Mouse (Mus musculus) MEL (cell line): ENCODE measurements at regions not wholly inside any gene's neighbourhood (a gene's known extent, or its start where the extent isn't known, plus 50 kb on each side); places are given as distances from the start of the nearest gene placed in this dataset.

Experiments
- DNase-seq: peaks from one replicate; pipeline ENCODE4 v3.0.0; 2011; ENCODE audit warnings: low read depth, low spot score
- H3K27ac ChIP-seq: 2 replicates; pipeline ENCODE4 v1.5.1; 2012; ENCODE audit warnings: low read depth, mild to moderate bottlenecking, control low read depth, low read length, moderate library complexity; ENCODE audit not compliant: control insufficient read depth
- H3K27me3 ChIP-seq, 2 experiments: fragments of 150-350 bp in 1 of 2; sonication (generic) in 1 of 2; 2 replicates each; pipeline ENCODE4 v1.6.1; 2012; ENCODE audit warnings: low read length in 2 of 2, mild to moderate bottlenecking in 2 of 2, improper control_type of control experiment in 1 of 2, moderate library complexity in 1 of 2; ENCODE audit not compliant: insufficient read depth in 2 of 2, control insufficient read depth in 1 of 2
- H3K36me3 ChIP-seq, 2 experiments: 2 replicates each; pipeline ENCODE4 v1.6.1; 2012 to 2014; ENCODE audit warnings: low read length in 2 of 2, improper control_type of control experiment in 1 of 2, inconsistent platforms in 1 of 2, mild to moderate bottlenecking in 1 of 2; ENCODE audit not compliant: insufficient read depth in 2 of 2, control insufficient read depth in 1 of 2
- H3K4me1 ChIP-seq, 2 experiments: fragments of 150-350 bp in 1 of 2; sonication (generic) in 1 of 2; 2 replicates each; pipeline ENCODE4 v1.6.1; 2012; ENCODE audit warnings: low read length in 2 of 2, improper control_type of control experiment in 1 of 2, mild to moderate bottlenecking in 1 of 2; ENCODE audit not compliant: insufficient read depth in 2 of 2, control insufficient read depth in 1 of 2
- H3K4me3 ChIP-seq, 2 experiments: fragments of 150-350 bp in 1 of 2; sonication (generic) in 1 of 2; 2 replicates each; pipeline ENCODE4 v1.5.1; 2012; ENCODE audit warnings: low read depth in 2 of 2, low read length in 2 of 2, mild to moderate bottlenecking in 2 of 2, moderate library complexity in 2 of 2, control low read depth in 1 of 2, improper control_type of control experiment in 1 of 2; ENCODE audit not compliant: control insufficient read depth in 1 of 2, insufficient read depth in 1 of 2
- H3K79me2 ChIP-seq: 2 replicates; pipeline ENCODE4 v1.6.1; 2012; ENCODE audit warnings: mild to moderate bottlenecking, low read length, moderate library complexity; ENCODE audit not compliant: control insufficient read depth, poor library complexity, insufficient read depth
- H3K9ac ChIP-seq: 2 replicates; pipeline ENCODE4 v1.6.1; 2012; ENCODE audit warnings: low read depth, mild to moderate bottlenecking, control low read depth, low read length, moderate library complexity; ENCODE audit not compliant: control insufficient read depth, poor library complexity, severe bottlenecking
- H3K9me3 ChIP-seq: fragments of 150-350 bp; sonication (generic); replicated peaks from 2 replicates; pipeline ENCODE4 v1.6.1; 2012; ENCODE audit warnings: mild to moderate bottlenecking, low read length, improper control_type of control experiment, moderate library complexity; ENCODE audit not compliant: insufficient read depth
- BHLHE40 ChIP-seq: IDR thresholded peaks from 2 replicates; pipeline ENCODE4 v1.6.1; 2012; ENCODE audit warnings: low read depth, mild to moderate bottlenecking, inconsistent platforms, low read length, improper control_type of control experiment, borderline replicate concordance
- CHD1 ChIP-seq: IDR thresholded peaks from 2 replicates; pipeline ENCODE4 v1.6.1; 2012; ENCODE audit warnings: low read depth, mild to moderate bottlenecking, inconsistent platforms, low read length, improper control_type of control experiment
- E2F4 ChIP-seq: IDR thresholded peaks from 2 replicates; pipeline ENCODE4 v1.6.1; 2011; ENCODE audit warnings: low read depth, low read length, improper control_type of control experiment, borderline replicate concordance
- ELF1 ChIP-seq: IDR thresholded peaks from 2 replicates; pipeline ENCODE4 v1.6.1; 2014; ENCODE audit warnings: low read depth, mild to moderate bottlenecking, inconsistent platforms, low read length, improper control_type of control experiment, moderate library complexity
- ETS1 ChIP-seq: IDR thresholded peaks from 2 replicates; pipeline ENCODE4 v1.6.1; 2012; ENCODE audit warnings: low read depth, mild to moderate bottlenecking, inconsistent platforms, low read length, improper control_type of control experiment, moderate library complexity
- GATA1 ChIP-seq: IDR thresholded peaks from 2 replicates; pipeline ENCODE4 v1.6.1; 2011; ENCODE audit warnings: low read depth, low read length, improper control_type of control experiment
- HCFC1 ChIP-seq: IDR thresholded peaks from 2 replicates; pipeline ENCODE4 v1.6.1; 2012; ENCODE audit warnings: low read depth, mild to moderate bottlenecking, inconsistent platforms, low read length, improper control_type of control experiment, moderate library complexity
- JUND ChIP-seq: IDR thresholded peaks from 2 replicates; pipeline ENCODE4 v1.6.1; 2011; ENCODE audit warnings: low read depth, mild to moderate bottlenecking, improper control_type of control experiment, low read length
- KAT2A ChIP-seq: conservative IDR thresholded peaks from 2 replicates; pipeline ENCODE4 v1.6.1; 2012; ENCODE audit warnings: low read depth, low read length, improper control_type of control experiment, inconsistent platforms
- MAX ChIP-seq: IDR thresholded peaks from 2 replicates; pipeline ENCODE4 v1.6.1; 2011; ENCODE audit warnings: low read length, improper control_type of control experiment
- POLR2A ChIP-seq, 2 experiments: IDR thresholded peaks; 2 replicates each; pipeline ENCODE4 v1.6.1; 2011 to 2012; ENCODE audit warnings: low read length in 2 of 2, mild to moderate bottlenecking in 2 of 2, control low read depth in 1 of 2, improper control_type of control experiment in 1 of 2, low read depth in 1 of 2, moderate library complexity in 1 of 2; ENCODE audit not compliant: control insufficient read depth in 1 of 2, insufficient read depth in 1 of 2, poor library complexity in 1 of 2
- RCOR1 ChIP-seq: IDR thresholded peaks from 2 replicates; pipeline ENCODE4 v1.6.1; 2012; ENCODE audit warnings: low read depth, mild to moderate bottlenecking, inconsistent platforms, low read length, improper control_type of control experiment
- SIN3A ChIP-seq: IDR thresholded peaks from 2 replicates; pipeline ENCODE4 v1.6.1; 2012; ENCODE audit warnings: low read length, improper control_type of control experiment, inconsistent platforms
- SMC3 ChIP-seq: IDR thresholded peaks from 2 replicates; pipeline ENCODE4 v1.6.1; 2011; ENCODE audit warnings: low read depth, low read length, improper control_type of control experiment
- TAL1 ChIP-seq: IDR thresholded peaks from 2 replicates; pipeline ENCODE4 v1.6.1; 2012; ENCODE audit warnings: mild to moderate bottlenecking, inconsistent platforms, low read length, moderate library complexity, mixed read lengths
- USF1 ChIP-seq: IDR thresholded peaks from 2 replicates; pipeline ENCODE4 v1.6.1; 2014; ENCODE audit warnings: low read depth, mild to moderate bottlenecking, inconsistent platforms, low read length, improper control_type of control experiment, moderate library complexity
- ZKSCAN1 ChIP-seq: IDR thresholded peaks from 2 replicates; pipeline ENCODE4 v1.6.1; 2012; ENCODE audit warnings: low read depth, mild to moderate bottlenecking, inconsistent platforms, low read length, improper control_type of control experiment, moderate library complexity
- ZMIZ1 ChIP-seq: IDR thresholded peaks from 2 replicates; pipeline ENCODE4 v1.6.1; 2012; ENCODE audit warnings: low read depth, mild to moderate bottlenecking, inconsistent platforms, low read length, improper control_type of control experiment, moderate library complexity

DNA sequence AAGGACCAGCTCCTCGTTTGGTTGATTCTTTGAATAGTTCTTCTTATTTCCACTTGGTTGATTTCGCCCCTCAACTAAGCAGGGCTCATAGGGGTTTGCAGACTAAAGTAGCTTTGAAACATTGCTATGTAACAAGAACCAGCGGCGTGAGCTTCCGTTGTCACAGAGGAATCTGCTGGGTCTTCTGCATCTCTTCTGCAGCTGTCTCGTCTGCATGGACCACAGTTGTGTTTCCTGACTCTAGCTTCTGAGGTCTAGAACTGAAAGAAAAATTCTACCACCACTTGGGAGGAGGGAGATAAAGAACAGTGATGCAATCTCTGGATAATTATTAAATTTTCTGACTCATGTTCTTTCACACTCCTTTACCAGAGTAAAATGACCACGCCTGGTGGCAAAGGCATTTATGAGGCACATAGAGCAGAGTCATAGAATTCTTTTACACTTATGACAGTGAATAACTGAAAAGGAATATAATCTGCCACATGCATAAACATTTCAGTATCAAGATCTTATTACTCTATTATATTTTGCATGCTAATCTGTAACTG is 1340.9 kb downstream of the Slc22a22 start:
- DNase-seq: no peak
- TF ChIP-seq SIN3A: no peak
- no peak for TF ChIP-seq MAX
- TF ChIP-seq POLR2A (IDR thresholded peaks at IDR 0.05; ENCODE audit: control insufficient read depth in 1 of 2, insufficient read depth in 1 of 2, low read depth in 1 of 2, low read length in 2 of 2, poor library complexity in 1 of 2): no peak
- no peak for TF ChIP-seq E2F4
- no peak for TF ChIP-seq SMC3
- TF ChIP-seq TAL1: no peak
- no peak for TF ChIP-seq BHLHE40
- TF ChIP-seq USF1: no peak
- TF ChIP-seq ZMIZ1: no peak
- no peak for TF ChIP-seq CHD1
- no peak for TF ChIP-seq RCOR1
- TF ChIP-seq, all 39 proteins: peak for 0
- Histone ChIP-seq H3K4me3 (no peak overlapping the region), H3K36me3 (no peaks in the 10 kb centered on the region), H3K27ac (no peak overlapping the region), H3K9ac (no peak overlapping the region), H3K79me2 (no peaks in the 10 kb centered on the region), H3K4me1 (no peaks in the 10 kb centered on the region), H3K9me3 (no peaks in the 10 kb centered on the region), H3K27me3 (no peaks in the 10 kb centered on the region)

DNA sequence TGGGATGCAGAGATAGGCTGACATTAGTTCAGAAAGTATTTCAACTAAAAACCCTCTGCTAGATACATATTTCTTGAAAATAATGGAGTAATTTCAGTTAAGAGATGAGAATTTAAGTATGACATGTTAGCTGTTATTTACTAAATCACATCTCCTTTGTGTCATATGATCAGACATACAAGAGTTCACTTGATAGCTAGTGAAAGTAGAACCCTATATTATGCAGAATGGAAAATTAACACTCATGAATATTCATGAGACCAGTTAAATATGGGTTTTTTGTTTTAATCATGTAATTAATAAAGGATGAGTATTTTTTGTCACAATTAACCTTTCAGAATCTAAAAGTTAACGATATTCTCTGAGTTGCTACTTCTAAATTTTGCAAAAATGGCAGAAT is 1349.4 kb downstream of the Slc22a22 start:
- H3K27me3 ChIP-seq: no peaks in the 10 kb centered on the region
- no peaks in the 10 kb centered on the region for H3K36me3 ChIP-seq
- H3K9ac ChIP-seq: no peak overlapping the region
- no peak for DNase-seq
- H3K9me3 ChIP-seq: no peaks in the 10 kb centered on the region
- H3K4me3 ChIP-seq: no peak overlapping the region
- H3K4me1 ChIP-seq: no peaks in the 10 kb centered on the region
- TF ChIP-seq POLR2A (IDR thresholded peaks at IDR 0.05; ENCODE audit: control insufficient read depth in 1 of 2, insufficient read depth in 1 of 2, low read depth in 1 of 2, low read length in 2 of 2, poor library complexity in 1 of 2) (no peak), JUND (no peak), E2F4 (no peak), KAT2A (no peak), ETS1 (no peak)
- TF ChIP-seq, all 39 proteins: peak for 0
- Histone ChIP-seq H3K27ac (no peak overlapping the region), H3K79me2 (no peaks in the 10 kb centered on the region)

DNA sequence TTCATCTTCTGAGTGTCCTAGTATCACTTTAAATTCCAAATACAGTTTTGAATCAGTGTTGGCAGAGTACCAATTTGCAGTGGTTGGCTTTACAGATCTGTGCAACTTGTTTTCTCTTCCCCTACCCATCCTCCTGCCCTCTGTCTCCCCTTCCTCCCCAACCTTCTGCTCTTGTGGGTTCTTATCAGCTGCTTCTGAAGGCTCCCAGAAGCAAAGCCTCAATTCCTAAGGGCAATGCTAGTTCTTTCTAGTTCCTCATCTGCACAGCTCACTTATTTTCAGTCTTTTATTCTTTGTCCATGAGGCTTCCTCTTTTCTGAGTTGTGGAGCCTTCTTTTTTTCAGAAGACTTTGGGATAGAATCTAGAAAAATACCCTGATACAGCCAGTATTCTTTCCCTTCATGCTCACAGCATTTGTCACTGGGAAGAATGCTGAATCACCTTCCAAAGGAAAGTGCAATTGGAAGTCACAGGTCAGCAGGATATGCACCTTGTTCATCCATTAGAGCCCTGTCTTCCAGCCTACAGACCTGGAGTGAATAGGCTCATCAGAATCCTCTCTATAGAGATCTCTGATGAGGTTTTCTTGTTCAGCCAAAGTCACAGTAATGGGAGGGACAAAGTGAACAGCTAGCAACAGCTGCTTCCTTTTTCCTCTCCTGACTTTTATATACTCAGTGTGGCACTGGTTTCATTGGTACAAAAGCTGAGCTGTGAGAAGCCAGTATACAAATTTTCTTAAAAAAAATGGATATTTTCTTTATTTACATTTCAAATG is 1357.9 kb downstream of the Slc22a22 start:
- H3K36me3 ChIP-seq: no peaks in the 10 kb centered on the region
- peak; percentile 4 for DNase-seq
- no peak overlapping the region for H3K4me3 ChIP-seq
- H3K27me3 ChIP-seq: no peaks in the 10 kb centered on the region
- H3K9ac ChIP-seq: no peak overlapping the region
- no peaks in the 10 kb centered on the region for H3K79me2 ChIP-seq
- TF ChIP-seq ZKSCAN1: no peak
- no peak for TF ChIP-seq GATA1
- TF ChIP-seq HCFC1: no peak
- TF ChIP-seq ELF1: no peak
- TF ChIP-seq, all 39 proteins: peak for 0
- Histone ChIP-seq H3K4me1 (no peaks in the 10 kb centered on the region), H3K27ac (no peak overlapping the region), H3K9me3 (no peaks in the 10 kb centered on the region)
